Mouse (Mus musculus): Measurements from ENCODE around the gene Rnf135. TPM values are rescaled to one million over a fixed set of nuclear protein-coding genes. Genes with fewer than 3 reads are reported as not detected.
"Not testable (repeated sequence)": the region's sequence is repeated elsewhere in the genome, so short reads cannot be mapped to it uniquely, and the experiment has no call there.

Rnf135 gene
- polyA plus RNA-seq, 1 experiment from 2014 or later, result 3.7 TPM

DNA sequence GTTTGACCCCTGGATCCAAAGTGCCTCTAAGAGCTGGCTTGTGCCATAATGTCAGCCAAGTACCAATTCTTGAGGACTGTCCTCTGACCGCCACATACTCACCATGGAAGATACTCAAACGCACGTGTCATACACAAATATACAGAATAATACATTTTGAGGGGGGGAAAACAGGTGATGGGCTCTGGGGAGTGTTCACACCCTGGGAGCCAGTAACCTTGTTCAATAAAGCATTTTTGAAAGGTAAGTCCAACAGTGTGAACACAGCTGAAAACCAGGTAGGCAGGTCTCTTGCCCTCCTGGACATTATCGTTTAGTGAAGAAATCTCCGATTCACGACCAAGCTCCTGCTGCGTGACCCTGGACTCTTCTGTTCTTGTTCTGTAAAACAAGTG, 24.8 kb downstream of the Rnf135 start:
- DNase-seq (ENCODE audit: low spot score) (no peak), ATAC-seq (ENCODE audit: low FRiP score) (0 out of 2 replicates have a peak, but pooled peaks have one; percentile 4)
- H3K4me1 ChIP-seq (replicated peaks; ENCODE audit: control insufficient read depth, insufficient read depth, low read length), result peaks cover 13% of the 10 kb centered on the region
- H3K4me3 ChIP-seq (replicated peaks; ENCODE audit: low read length), result peak overlapping the region; percentile 97; the same call in 1 of the 2 replicates
- H3K27ac ChIP-seq, result no peak overlapping the region
- H3K9me3 ChIP-seq (ENCODE audit: control insufficient read depth, low read length), result no peaks in the 10 kb centered on the region
- H3K4me2 ChIP-seq (replicated peaks), result no peak overlapping the region
- H3K9ac ChIP-seq, result no peak overlapping the region
- WGBS, result 40% methylated on average over 7 of the region's 7 CpGs
- H3K27me3 ChIP-seq (ENCODE audit: control insufficient read depth, insufficient read depth, low read length), result no peaks in the 10 kb centered on the region
- H3K36me3 ChIP-seq (replicated peaks; ENCODE audit: control insufficient read depth, insufficient read depth), result no peaks in the 10 kb centered on the region

DNA sequence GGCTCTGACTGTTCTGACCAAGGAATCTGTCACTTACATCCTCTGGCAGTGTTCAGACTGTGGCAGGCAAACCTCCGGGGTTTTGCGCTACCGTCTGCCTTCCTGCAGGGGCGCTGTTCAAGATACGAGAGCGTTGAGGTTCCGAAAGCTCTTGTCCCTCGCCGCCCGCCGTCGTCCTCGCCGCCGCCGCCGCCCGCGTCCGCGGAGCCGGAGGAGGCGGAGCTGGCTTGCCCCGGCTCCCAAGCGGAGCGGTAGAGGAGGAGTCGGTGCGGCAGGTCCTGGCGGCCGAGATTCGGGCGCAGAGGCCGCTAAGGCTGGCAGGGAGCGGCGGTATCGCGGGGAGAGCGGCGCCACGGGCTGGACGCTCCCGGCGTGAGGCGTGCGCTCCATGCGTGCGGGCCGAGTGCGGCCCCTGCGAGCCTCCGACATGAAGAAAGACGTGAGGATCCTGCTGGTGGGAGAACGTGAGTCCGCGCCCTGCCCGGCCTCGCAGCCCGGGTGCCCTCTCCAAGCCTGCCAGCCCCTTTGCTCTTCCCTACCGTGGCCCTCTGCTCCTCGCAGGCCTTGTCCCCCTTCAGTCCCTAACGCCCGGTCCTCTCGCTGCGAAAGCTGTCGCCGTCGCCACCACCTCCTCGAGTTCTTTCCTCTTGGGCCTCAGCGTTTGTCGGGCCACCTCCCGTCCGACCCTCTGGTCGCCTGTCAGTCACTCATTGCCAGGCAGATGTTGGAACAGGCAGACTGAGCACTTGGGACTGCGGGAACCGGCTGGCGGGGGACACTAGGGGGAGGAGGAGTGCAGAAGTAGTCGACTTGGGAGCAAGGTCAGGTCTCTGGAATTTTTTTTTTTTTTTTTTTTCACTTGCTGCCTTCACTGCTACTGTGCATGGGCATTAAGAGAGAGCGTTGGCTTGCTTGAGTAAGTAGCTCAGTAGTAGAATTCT, 25.5 kb downstream of the Rnf135 start, which contains the start of gene Rhot1:
Rhot1 (plus strand) TSS at position 160 of the 941 bp plus-strand sequence.
- Histone ChIP-seq H3K4me2 (replicated peaks) (peak within 1 kb of the TSS; percentile 62), H3K27ac (peak within 1 kb of the TSS; percentile 91), H3K27me3 (ENCODE audit: control insufficient read depth, insufficient read depth, low read length) (no peaks in the 10 kb centered on the region), H3K9me3 (ENCODE audit: control insufficient read depth, low read length) (no peaks in the 10 kb centered on the region), H3K36me3 (replicated peaks; ENCODE audit: control insufficient read depth, insufficient read depth) (peaks cover 5% of the 10 kb centered on the region), H3K9ac (peak within 1 kb of the TSS; percentile 85), H3K4me1 (replicated peaks; ENCODE audit: control insufficient read depth, insufficient read depth, low read length) (peaks cover 13% of the 10 kb centered on the region), H3K4me3 (replicated peaks; ENCODE audit: low read length) (peak within 1 kb of the TSS; percentile 97)
- peak; percentile 94 for ATAC-seq (ENCODE audit: low FRiP score)
- WGBS, result under 1% methylated on average over 74 of the region's 78 CpGs
- peak; percentile 97 for DNase-seq (ENCODE audit: low spot score)

DNA sequence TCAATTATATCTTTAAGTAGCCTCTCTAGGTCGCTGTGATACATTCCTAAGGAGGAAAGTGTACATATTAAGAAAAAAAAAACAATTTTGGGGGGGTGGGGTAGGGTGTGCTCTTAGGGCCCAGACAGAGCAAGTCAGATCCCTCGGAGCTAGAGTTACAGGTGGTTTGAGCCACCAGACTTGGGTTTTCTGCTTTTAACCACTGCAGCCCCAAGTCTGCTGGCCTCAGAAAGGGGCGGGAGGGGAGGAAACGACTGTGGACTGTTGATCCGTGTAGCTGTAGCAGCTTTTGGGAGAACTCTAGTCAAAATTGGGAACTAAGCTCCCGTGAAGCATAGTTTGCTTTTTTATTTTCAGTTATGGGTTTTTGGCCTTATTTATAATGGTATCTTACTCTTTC, 26.7 kb downstream of the Rnf135 start:
- no peak for ATAC-seq (ENCODE audit: low FRiP score)

GRCm38 (mm10) chr11:80212282-80212681, 28.6 kb downstream of the Rnf135 start:
- Histone ChIP-seq H3K27ac (no peak overlapping the region), H3K4me3 (replicated peaks; ENCODE audit: low read length) (no peak overlapping the region), H3K4me2 (replicated peaks) (no peak overlapping the region), H3K9me3 (ENCODE audit: control insufficient read depth, low read length) (no peaks in the 10 kb centered on the region), H3K36me3 (replicated peaks; ENCODE audit: control insufficient read depth, insufficient read depth) (peaks cover 18% of the 10 kb centered on the region), H3K4me1 (replicated peaks; ENCODE audit: control insufficient read depth, insufficient read depth, low read length) (peaks cover 13% of the 10 kb centered on the region), H3K27me3 (ENCODE audit: control insufficient read depth, insufficient read depth, low read length) (no peaks in the 10 kb centered on the region), H3K9ac (no peak overlapping the region)
- ATAC-seq (ENCODE audit: low FRiP score) (no peak), DNase-seq (ENCODE audit: low spot score) (no peak)
- 95% methylated on average over 2 of the region's 2 CpGs for WGBS

More for the DNA sequence above, 26.7 kb downstream of the Rnf135 start:
- peaks cover 14% of the 10 kb centered on the region for H3K36me3 ChIP-seq (replicated peaks; ENCODE audit: control insufficient read depth, insufficient read depth)
- H3K9me3 ChIP-seq (ENCODE audit: control insufficient read depth, low read length), result no peaks in the 10 kb centered on the region
- no peak for DNase-seq (ENCODE audit: low spot score)
- peak overlapping the region; percentile 62 for H3K4me2 ChIP-seq (replicated peaks)
- H3K27me3 ChIP-seq (ENCODE audit: control insufficient read depth, insufficient read depth, low read length), result no peaks in the 10 kb centered on the region
- peaks cover 13% of the 10 kb centered on the region for H3K4me1 ChIP-seq (replicated peaks; ENCODE audit: control insufficient read depth, insufficient read depth, low read length)
- peak overlapping the region; percentile 97 for H3K4me3 ChIP-seq (replicated peaks; ENCODE audit: low read length)
- H3K9ac ChIP-seq, result peak overlapping the region; percentile 85
- H3K27ac ChIP-seq, result no peak overlapping the region
- WGBS, result 60% methylated on average over 6 of the region's 6 CpGs

GRCm38 (mm10) chr11:80215291-80215690, 31.6 kb downstream of the Rnf135 start:
- no peak overlapping the region for H3K4me2 ChIP-seq (replicated peaks)
- 87% methylated on average over 3 of the region's 3 CpGs for WGBS
- H3K4me1 ChIP-seq (replicated peaks; ENCODE audit: control insufficient read depth, insufficient read depth, low read length), result peaks cover 6% of the 10 kb centered on the region
- ATAC-seq (ENCODE audit: low FRiP score) (no peak), DNase-seq (ENCODE audit: low spot score) (no peak)
- H3K9ac ChIP-seq, result no peak overlapping the region
- H3K9me3 ChIP-seq (ENCODE audit: control insufficient read depth, low read length), result no peaks in the 10 kb centered on the region
- no peak overlapping the region for H3K27ac ChIP-seq
- H3K27me3 ChIP-seq (ENCODE audit: control insufficient read depth, insufficient read depth, low read length), result no peaks in the 10 kb centered on the region
- no peak overlapping the region for H3K4me3 ChIP-seq (replicated peaks; ENCODE audit: low read length)
- peaks cover 23% of the 10 kb centered on the region for H3K36me3 ChIP-seq (replicated peaks; ENCODE audit: control insufficient read depth, insufficient read depth)

DNA sequence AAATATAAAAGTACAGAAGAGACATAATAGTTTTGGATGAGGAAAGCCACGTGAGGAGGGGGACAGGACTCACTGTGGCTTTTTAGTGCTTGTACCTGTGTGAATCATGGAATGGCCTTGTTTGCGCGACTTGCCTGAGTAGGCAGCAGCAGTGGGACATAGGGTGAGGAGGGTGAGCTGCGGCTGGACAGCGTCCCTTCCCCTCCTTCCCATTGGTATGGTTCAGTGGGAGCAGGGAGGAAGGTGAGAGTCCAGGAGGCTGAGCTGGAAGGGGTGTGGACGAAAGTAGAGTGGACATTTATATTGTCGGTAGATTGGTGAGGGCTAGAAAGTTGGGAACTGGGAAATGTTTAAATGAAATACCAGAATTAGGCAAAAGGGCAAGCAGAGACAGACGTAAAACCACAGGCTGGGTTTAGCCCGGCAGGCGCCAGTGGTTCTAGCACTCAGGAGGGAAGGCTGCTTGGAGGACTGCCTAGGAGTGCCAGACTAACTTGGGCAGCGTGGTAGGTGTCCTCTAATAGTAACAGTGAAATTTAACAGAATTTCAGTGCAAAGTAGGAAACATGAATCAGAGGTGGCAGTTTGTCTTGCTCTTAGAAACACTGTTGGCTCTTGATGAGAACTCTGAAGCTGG, 35.1 kb downstream of the Rnf135 start:
- Histone ChIP-seq H3K27ac (no peak overlapping the region), H3K36me3 (replicated peaks; ENCODE audit: control insufficient read depth, insufficient read depth) (peaks cover 55% of the 10 kb centered on the region), H3K9me3 (ENCODE audit: control insufficient read depth, low read length) (no peaks in the 10 kb centered on the region), H3K9ac (no peak overlapping the region), H3K4me2 (replicated peaks) (no peak overlapping the region), H3K4me1 (replicated peaks; ENCODE audit: control insufficient read depth, insufficient read depth, low read length) (no peaks in the 10 kb centered on the region), H3K27me3 (ENCODE audit: control insufficient read depth, insufficient read depth, low read length) (no peaks in the 10 kb centered on the region), H3K4me3 (replicated peaks; ENCODE audit: low read length) (no peak overlapping the region)
- ATAC-seq (ENCODE audit: low FRiP score), result no peak
- 89% methylated on average over 11 of the region's 11 CpGs for WGBS
- DNase-seq (ENCODE audit: low spot score), result no peak

DNA sequence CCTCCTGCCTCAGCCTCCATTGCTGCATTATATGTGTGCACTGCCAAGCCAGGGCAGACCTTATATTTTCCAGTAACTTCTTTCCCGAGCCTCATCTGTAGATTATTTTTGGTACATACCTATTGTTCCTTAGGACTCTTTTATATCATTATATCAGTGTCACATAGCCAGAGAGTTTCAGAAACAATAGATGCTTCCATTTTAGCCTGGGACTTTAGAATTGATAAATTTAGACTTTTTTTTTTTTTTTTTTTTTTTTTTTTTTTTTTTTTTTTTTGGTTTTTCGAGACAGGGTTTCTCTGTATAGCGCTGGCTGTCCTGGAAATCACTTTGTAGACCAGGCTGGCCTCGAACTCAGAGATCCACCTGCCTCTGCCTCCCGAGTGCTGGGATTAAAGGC, 46.4 kb downstream of the Rnf135 start:
- ATAC-seq (ENCODE audit: low FRiP score); H3K4me1 ChIP-seq (replicated peaks; ENCODE audit: control insufficient read depth, insufficient read depth, low read length); H3K9ac ChIP-seq; H3K4me2 ChIP-seq (replicated peaks); H3K27ac ChIP-seq; H3K27me3 ChIP-seq (ENCODE audit: control insufficient read depth, insufficient read depth, low read length); H3K4me3 ChIP-seq (replicated peaks; ENCODE audit: low read length); DNase-seq (ENCODE audit: low spot score); H3K9me3 ChIP-seq (ENCODE audit: control insufficient read depth, low read length): not testable (repeated sequence)
- H3K36me3 ChIP-seq (replicated peaks; ENCODE audit: control insufficient read depth, insufficient read depth), result peaks cover 77% of the 10 kb centered on the region
- 92% methylated on average over 1 of the region's 5 CpGs for WGBS

- ATAC-seq (ENCODE audit: low FRiP score) (no peak), DNase-seq (ENCODE audit: low spot score) (no peak)
- Histone ChIP-seq H3K36me3 (replicated peaks; ENCODE audit: control insufficient read depth, insufficient read depth) (peaks cover 62% of the 10 kb centered on the region), H3K27ac (no peak overlapping the region), H3K4me2 (replicated peaks) (no peak overlapping the region), H3K4me1 (replicated peaks; ENCODE audit: control insufficient read depth, insufficient read depth, low read length) (no peaks in the 10 kb centered on the region), H3K4me3 (replicated peaks; ENCODE audit: low read length) (no peak overlapping the region), H3K9me3 (ENCODE audit: control insufficient read depth, low read length) (no peaks in the 10 kb centered on the region), H3K27me3 (ENCODE audit: control insufficient read depth, insufficient read depth, low read length) (no peaks in the 10 kb centered on the region), H3K9ac (no peak overlapping the region)
- WGBS, result 92% methylated on average over 3 of the region's 3 CpGs
Measured at GRCm38 (mm10) chr11:80237278-80237677, 53.6 kb downstream of the Rnf135 start.

- Histone ChIP-seq H3K4me1 (replicated peaks; ENCODE audit: control insufficient read depth, insufficient read depth, low read length) (no peaks in the 10 kb centered on the region), H3K9ac (no peak overlapping the region), H3K27me3 (ENCODE audit: control insufficient read depth, insufficient read depth, low read length) (no peaks in the 10 kb centered on the region), H3K27ac (no peak overlapping the region), H3K36me3 (replicated peaks; ENCODE audit: control insufficient read depth, insufficient read depth) (peaks cover 63% of the 10 kb centered on the region), H3K4me2 (replicated peaks) (no peak overlapping the region), H3K4me3 (replicated peaks; ENCODE audit: low read length) (no peak overlapping the region), H3K9me3 (ENCODE audit: control insufficient read depth, low read length) (no peaks in the 10 kb centered on the region)
- DNase-seq (ENCODE audit: low spot score) (no peak), ATAC-seq (ENCODE audit: low FRiP score) (no peak)
- 93% methylated on average over 4 of the region's 4 CpGs for WGBS
Measured at GRCm38 (mm10) chr11:80238306-80238705, 54.7 kb downstream of the Rnf135 start.

Measured in hindbrain, embryonic 14.5 days (tissue).